Mouse (Mus musculus): Measurements from ENCODE around the gene Cutc.

The Cutc gene

DNA sequence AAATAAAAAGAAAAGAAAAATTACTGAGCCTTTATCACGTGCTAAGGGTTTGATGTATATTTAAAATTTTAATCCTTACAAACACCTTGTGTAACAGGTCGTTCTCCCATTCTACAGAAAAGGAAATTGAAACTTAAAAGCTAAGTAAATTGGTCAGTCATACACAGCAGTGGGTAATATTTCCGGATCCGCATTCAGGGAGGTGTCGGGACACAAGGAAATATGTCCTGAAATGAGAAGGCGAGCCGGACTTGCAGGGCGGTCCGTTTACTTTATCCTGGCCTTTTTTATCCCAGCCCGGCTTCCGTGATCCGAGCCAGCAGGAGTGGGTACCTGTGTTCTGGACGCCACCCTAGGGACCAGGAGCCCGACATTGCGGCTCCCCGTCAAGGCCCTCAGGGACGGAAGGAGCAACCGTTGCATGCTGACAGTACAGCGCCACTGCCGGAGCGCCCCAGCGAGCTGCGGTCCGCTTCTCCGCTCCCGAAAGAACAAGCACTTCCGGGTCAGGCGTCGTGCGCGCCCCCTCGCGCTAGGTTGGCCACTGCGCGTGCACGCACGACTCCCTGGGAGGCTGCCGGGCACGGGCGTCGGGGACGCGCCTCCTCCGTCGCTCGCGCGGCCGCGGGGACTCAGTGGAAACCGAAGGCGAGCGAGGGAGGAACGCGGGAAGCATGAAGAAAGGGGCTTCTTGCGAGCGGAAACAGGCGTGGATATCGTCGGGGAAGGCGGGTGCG lies at the start of gene Cutc, which contains the start of gene Cox15:
Gene Cutc (plus strand): TSS at position 508 of the 737 bp plus-strand sequence.
Gene Cox15 (minus strand): TSS at position 512 of the 737 bp plus-strand sequence.
- peak; percentile 96 for DNase-seq (ENCODE audit: low read depth, low spot score)

DNA sequence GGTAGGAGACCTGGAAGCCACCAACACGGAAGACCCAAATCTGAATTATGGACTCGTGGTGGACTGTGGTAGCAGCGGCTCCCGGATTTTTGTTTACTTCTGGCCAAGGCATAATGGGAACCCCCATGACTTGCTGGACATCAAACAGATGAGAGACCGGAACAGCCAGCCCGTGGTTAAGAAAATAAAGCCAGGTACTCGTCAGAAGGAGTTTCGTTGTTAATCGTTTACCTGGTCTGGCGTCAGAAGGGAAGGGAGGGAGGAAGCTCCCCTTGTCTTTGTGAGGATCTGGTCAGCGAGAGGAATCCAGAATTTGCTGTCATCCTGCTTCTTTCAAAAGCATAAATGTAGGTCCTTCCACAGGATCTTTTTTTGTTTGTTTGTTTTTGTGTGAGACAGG lies 48.6 kb upstream of the Cutc start:
- no peak for DNase-seq (ENCODE audit: low read depth, low spot score)

- no peak for DNase-seq (ENCODE audit: low read depth, low spot score)
These were observed 47.9 kb upstream of the Cutc start for GRCm38 (mm10) chr19:43704787-43705497.

DNA sequence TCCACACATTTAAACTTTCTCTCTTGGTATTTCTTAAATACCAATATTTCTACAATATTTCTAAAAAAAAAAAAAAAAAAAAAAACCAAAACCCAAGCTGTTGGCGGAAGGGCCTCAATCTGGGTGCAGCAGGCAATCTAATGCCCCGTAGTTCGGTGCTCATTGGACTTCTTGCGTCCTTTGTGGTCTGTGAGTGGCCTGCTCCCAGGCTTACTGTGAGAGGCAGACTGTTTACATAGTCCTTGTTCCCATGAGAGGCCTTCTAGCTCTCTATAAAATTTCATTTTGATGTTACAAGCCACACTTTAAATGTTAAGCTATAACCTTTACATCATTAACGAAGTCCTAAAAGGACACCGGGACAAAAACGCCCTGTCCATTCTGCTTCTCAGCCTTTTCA lies 44.6 kb upstream of the Cutc start:
- no peak for DNase-seq (ENCODE audit: low read depth, low spot score)

GRCm38 (mm10) chr19:43709317-43709716 lies 43.5 kb upstream of the Cutc start:
- no peak for DNase-seq (ENCODE audit: low read depth, low spot score)

GRCm38 (mm10) chr19:43711159-43711916 lies 41.5 kb upstream of the Cutc start:
- no peak for DNase-seq (ENCODE audit: low read depth, low spot score)

DNA sequence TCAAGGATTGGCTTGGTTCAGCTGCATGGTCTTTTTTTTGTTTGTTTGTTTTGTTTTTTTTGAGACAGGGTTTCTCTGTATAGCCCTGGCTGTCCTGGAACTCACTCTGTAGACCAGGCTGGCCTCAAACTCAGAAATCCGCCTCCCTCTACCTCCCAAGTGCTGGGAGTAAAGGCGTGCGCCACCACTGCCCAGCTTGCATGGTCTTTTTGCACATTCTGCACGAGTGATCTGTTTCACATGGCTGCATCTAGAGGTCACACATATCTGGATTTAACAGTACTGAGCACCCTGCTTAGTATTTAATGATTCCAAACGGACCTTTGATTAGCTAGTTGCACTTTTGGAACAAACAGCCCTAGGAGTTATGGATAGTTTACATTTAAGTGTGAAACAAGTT lies 40.8 kb upstream of the Cutc start:
- no peak for DNase-seq (ENCODE audit: low read depth, low spot score)

- DNase-seq (ENCODE audit: low read depth, low spot score): no peak
These were observed 32.7 kb upstream of the Cutc start for GRCm38 (mm10) chr19:43720061-43720460.

DNA sequence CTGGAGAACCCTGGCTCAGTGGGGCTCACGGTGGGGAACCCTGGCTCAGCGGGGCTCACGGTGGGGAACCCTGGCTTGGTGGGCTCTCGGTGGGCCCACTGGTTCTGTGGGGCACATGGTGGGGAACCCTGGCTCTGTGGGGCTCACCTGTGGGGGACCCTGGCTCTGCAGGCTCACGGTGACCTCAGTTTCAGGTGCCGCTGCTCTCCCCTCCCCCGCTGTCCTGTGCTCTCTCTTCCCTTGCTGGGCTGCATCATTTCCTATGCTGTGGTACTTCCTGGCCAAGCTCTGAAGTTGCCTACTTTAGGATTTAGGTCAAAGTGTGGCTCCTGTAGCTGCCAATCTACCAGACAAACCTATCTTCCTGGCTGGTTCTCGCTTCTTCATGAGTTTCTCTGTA lies 29.9 kb upstream of the Cutc start:
- no peak for DNase-seq (ENCODE audit: low read depth, low spot score)

GRCm38 (mm10) chr19:43723501-43723900 lies 29.3 kb upstream of the Cutc start:
- no peak for DNase-seq (ENCODE audit: low read depth, low spot score)

DNA sequence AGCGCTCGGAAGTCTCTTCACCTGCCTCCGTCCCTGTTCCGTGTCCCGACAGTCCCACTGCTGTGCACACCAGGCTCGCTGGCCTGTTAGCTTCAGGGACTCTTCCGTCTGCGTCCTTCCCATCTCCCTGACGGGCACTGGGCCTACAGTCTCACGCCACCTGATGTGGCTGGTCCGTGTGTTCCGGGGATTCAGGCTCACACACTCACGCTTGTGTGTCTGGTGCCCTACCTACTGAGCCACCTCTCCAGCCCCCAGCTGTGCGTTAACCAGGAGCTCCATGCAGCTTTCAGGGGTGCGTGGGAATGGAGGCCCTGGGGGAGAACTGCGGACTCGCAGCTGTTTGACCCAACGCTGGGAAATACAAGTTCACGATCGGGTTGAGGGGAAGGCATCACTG lies 28.6 kb upstream of the Cutc start:
- DNase-seq (ENCODE audit: low read depth, low spot score): no peak

- no peak for DNase-seq (ENCODE audit: low read depth, low spot score)
These were observed 28.0 kb upstream of the Cutc start for GRCm38 (mm10) chr19:43724821-43725220.

DNA sequence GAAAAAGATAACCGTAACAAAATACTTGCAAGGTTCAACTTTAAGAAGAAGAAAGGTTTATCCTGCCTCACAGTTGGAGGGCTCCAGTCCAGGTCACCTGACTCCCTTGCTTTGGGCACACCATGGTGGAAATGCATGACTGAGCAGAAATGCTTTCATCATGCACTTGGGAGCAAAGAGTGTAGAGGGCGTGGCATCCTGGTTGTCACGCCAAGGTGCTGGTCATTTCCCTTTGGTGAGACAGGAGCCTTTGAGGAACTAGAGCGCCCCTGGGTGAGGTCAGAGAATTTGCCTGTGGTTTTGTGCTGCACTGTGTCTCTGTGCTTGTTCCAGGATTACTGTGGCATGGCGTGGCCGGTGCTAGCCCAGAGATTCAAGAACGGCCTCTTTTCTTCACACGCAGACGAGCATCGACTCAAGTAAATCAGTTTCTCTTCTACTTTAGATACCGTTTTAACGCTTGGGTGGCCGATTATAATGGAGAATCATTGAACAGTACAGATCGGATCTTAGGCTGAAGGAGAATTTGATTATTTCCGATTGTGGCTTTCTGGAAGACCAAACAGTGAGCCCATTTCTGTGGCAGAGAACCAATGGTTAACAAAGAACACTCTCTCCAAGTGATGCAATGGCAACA lies 26.2 kb upstream of the Cutc start:
- DNase-seq (ENCODE audit: low read depth, low spot score): no peak

DNA sequence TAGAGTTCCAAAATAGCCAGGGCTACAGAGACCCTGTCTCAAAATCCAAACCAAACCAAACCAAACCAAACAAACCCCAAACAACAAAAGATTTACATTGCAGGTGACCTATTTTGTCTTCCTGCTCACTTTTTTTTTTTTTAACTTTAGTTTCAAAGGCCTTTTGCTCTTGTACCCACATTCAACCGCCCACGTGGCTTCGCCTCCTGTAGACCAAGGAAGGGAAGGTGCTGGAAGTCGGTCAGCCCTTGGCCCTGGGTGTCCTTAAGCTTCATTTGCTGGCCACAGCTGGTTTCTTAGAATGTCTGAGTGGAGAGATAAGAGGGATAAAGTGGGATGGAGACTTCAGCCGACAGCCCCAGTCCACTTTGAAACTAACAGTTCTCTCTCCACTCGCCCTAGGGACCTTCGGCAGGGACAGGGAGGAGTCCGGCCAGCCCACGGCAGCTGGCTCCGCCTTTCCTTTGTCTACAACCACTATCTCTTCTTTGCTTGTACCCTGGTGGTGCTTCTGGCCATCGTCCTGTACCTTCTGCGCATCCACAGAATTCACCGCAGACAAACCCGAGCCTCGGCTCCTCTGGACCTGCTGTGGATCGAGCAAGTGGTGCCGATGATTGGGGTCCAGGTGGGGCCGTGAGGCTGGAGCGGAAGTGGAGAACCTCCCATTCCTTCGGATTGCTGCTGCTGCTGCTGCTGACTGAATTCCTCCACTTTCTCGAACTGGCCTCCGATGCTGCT lies 23.3 kb upstream of the Cutc start:
- no peak for DNase-seq (ENCODE audit: low read depth, low spot score)

DNA sequence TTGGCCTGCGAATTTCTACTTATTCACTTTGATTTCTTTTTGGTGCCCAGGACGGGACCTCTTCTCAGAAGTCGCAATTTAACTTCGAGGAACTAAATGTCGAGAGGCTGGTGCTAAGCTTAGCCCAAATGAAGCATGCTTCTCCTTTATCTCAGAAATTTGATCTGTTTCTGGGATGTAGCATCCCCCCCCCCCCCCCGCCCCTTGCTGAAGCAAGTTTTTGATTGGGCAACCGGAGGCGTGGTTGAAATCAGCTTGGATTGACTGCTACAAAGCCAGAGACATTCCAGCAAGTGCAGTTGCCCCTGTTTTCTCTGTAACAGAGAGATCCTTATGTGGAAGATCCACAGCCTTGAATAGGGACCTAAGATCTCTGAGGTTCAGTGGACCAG lies 22.8 kb upstream of the Cutc start:
- DNase-seq (ENCODE audit: low read depth, low spot score): no peak

DNA sequence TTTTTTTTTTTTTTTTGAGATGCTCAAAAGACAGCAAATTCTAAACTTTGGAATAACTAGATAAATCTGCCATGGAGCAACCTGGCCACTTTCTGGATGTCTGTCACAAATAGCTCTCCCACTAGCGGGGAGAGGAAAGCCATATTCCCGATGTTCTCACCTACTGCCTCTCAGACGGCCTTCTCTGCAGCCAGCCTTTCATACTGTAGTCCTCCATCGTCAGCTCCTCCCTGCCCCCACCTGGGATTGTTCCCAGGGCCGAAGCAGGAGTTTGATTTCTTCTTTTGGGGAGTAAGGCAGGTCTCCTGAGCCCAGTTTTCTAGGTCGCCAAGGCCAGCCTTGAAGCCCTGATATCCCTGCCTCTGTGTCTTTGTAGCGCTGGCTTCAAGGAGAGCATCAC lies 21.6 kb upstream of the Cutc start:
- no peak for DNase-seq (ENCODE audit: low read depth, low spot score)

- DNase-seq (ENCODE audit: low read depth, low spot score): no peak
These were observed 14.4 kb upstream of the Cutc start for GRCm38 (mm10) chr19:43738409-43738808.

- no peak for DNase-seq (ENCODE audit: low read depth, low spot score)
These were observed 9.4 kb upstream of the Cutc start for GRCm38 (mm10) chr19:43743401-43743800.

GRCm38 (mm10) chr19:43745740-43746139 lies 7.1 kb upstream of the Cutc start:
- DNase-seq (ENCODE audit: low read depth, low spot score): no peak

DNA sequence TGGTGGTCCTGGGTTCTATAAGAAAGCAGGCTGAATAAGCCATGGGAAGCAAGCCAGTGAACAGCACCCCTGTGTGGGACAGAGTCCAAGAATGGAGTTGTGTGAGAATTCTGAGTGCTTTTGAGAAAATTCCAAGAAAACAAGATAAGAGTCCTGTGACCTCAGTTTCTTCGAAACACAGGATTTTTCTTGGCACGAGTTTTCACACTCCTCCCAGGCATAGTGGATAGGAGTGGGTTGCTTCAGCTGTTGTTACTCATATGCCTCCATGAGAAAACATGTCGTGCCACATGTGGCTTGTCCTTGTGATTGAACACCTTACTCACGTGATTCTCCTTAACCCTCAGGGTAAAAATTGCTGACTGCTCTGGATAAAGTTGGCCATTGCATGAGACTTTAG lies 4.9 kb upstream of the Cutc start:
- DNase-seq (ENCODE audit: low read depth, low spot score): no peak

- DNase-seq (ENCODE audit: low read depth, low spot score): no peak
These were observed 2.8 kb upstream of the Cutc start for GRCm38 (mm10) chr19:43750008-43750407.
